8 mouse cellular contexts compared by ENCODE assay signal in the genomic region with DNA sequence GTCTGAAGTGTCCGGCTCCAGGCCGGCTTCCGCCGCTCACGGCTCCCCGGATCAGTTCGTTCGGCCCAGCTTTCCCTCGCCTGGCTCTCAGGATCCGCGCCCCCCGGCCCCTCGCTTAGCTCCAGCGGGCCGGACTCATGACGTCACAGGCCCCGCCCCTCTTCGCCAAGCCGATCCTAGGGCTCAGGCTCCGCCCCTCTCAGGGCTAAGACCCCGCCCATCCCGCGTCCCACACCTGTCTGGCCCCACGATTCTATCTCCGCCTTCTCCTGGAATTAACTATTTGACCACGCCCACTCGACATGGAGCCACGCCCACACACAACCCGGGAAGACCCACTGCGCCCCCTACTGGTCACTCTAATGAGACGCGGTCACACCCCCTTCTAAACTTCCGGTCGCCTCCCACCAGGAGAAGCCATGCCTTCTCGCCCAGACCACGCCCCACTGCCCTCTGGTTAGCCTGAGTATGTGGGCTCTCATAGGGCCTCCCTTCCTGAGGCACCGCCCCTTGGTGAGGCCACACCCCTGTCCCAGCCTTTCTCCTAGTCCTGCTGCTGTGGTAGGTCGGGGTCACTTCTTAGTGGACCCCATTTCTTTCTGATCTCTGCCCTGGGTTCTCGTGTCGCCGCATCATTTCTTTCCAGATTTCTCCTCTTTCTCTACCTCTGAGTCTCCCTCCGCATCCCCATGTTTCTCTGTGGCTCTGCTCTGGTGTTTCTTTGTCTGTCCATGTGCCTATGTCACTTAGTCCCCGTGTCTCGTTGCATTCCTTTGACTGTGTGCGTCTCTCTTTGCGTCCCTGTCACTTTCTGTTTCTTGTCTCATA. TPM values are rescaled to one million over a fixed set of nuclear protein-coding genes. Genes with fewer than 3 reads are reported as not detected.
A peak's percentile ranks its signal among the peaks of the same experiment; 100 is the strongest.
DNase-seq lines count a peak whose midpoint lies in the region; ATAC-seq lines count a peak whose summit lies in the region.

No protein-coding gene starts in this region.

- H3K27me3 ChIP-seq in forebrain, embryonic 14.5 days (replicated peaks; ENCODE audit: control insufficient read depth, insufficient read depth, low read length), result no peaks in the 10 kb centered on the region
- H3K27me3 ChIP-seq in neural tube, embryonic 15.5 days (replicated peaks), result no peaks in the 10 kb centered on the region

- H3K36me3 ChIP-seq in forebrain, embryonic 14.5 days (ENCODE audit: control insufficient read depth, insufficient read depth, low read length), result no peaks in the 10 kb centered on the region
- no peaks in the 10 kb centered on the region for H3K36me3 ChIP-seq in neural tube, embryonic 15.5 days

- no peaks in the 10 kb centered on the region for H3K9me3 ChIP-seq in forebrain, embryonic 14.5 days (replicated peaks; ENCODE audit: control insufficient read depth, low read length)
- no peaks in the 10 kb centered on the region for H3K9me3 ChIP-seq in neural tube, embryonic 15.5 days (replicated peaks)

- peak; percentile 92 for ATAC-seq in forebrain, embryonic 14.5 days
- peak; percentile 94 for ATAC-seq in neural tube, embryonic 15.5 days (ENCODE audit: low FRiP score)

- H3K9ac ChIP-seq in forebrain, embryonic 14.5 days (ENCODE audit: low read length), result peak overlapping the region; percentile 90
- H3K9ac ChIP-seq in neural tube, embryonic 15.5 days (replicated peaks), result peak overlapping the region; percentile 95

- H3K4me3 ChIP-seq in forebrain, embryonic 14.5 days (ENCODE audit: low read depth, low read length), result peak overlapping the region; percentile 77
- H3K4me3 ChIP-seq in neural tube, embryonic 15.5 days (replicated peaks), result peak overlapping the region; percentile 85

- peak; percentile 99 for DNase-seq in ES-CJ7 (ENCODE audit: low read depth, low spot score)
- DNase-seq in cerebellum, adult 11 months, result peak; percentile 65
- DNase-seq in forebrain, embryonic 14.5 days (ENCODE audit: low spot score), result peak; percentile 97
- DNase-seq in heart, postnatal 14 days, result peak; percentile 94 to 97
- peak; percentile 94 for DNase-seq in layer of hippocampus, adult 11-12 months (ENCODE audit: low spot score)
- peak; percentile 98 for DNase-seq in lung, adult 18-20 months
- peak; percentile 97 for DNase-seq in testis, postnatal 14 days (ENCODE audit: low spot score)

- intact Hi-C loops in heart, postnatal 14 days (cut with DNase I), result loop anchor here (1.0 to 5.0 kb wide), 4 partner anchors 33 to 123 kb away; no protein-coding TSS in a partner anchor

- H3K4me2 ChIP-seq in forebrain, embryonic 14.5 days (ENCODE audit: low read length), result peak overlapping the region; percentile 89
- peak overlapping the region; percentile 85 for H3K4me2 ChIP-seq in neural tube, embryonic 15.5 days

- WGBS in forebrain, embryonic 14.5 days, result under 1% methylated on average over 40 of the region's 46 CpGs
- under 1% methylated on average over 46 of the region's 46 CpGs for WGBS in neural tube, embryonic 15.5 days

- H3K27ac ChIP-seq in forebrain, embryonic 14.5 days (ENCODE audit: low read depth, low read length), result peak overlapping the region; percentile 70
- peak overlapping the region; percentile 89 for H3K27ac ChIP-seq in neural tube, embryonic 15.5 days (replicated peaks)

- H3K4me1 ChIP-seq in forebrain, embryonic 14.5 days (ENCODE audit: control insufficient read depth, insufficient read depth, low read length), result peaks cover 20% of the 10 kb centered on the region
- H3K4me1 ChIP-seq in neural tube, embryonic 15.5 days, result peaks cover 46% of the 10 kb centered on the region

RNA-seq across cellular contexts. Expression of a gene that starts 0.7 kb away (rescaled TPM):
- 33.0 and 39.7 TPM in 2 replicates for polyA plus RNA-seq in forebrain, embryonic 14.5 days (2014; fragmentation: Nextera tagmentation; extraction: Ambion mirVana)
- 10 to 100 TPM; 37.2 to 39.7 TPM for total RNA-seq in heart, postnatal 14 days (2021)
- 56.5 and 68.7 TPM in 2 replicates for polyA plus RNA-seq in neural tube, embryonic 15.5 days (2015; fragmentation: Nextera tagmentation; extraction: Ambion mirVana)

RNA-seq across cellular contexts. Expression of a gene that starts 21.2 kb away (rescaled TPM):
- polyA plus RNA-seq in forebrain, embryonic 14.5 days (2014; fragmentation: Nextera tagmentation; extraction: Ambion mirVana), result 5.8 and 7.6 TPM in 2 replicates
- 100 to 1,000 TPM; 225 to 236 TPM for total RNA-seq in heart, postnatal 14 days (2021)
- 26.3 and 37.0 TPM in 2 replicates for polyA plus RNA-seq in neural tube, embryonic 15.5 days (2015; fragmentation: Nextera tagmentation; extraction: Ambion mirVana)

RNA-seq across cellular contexts. Expression of a gene that starts 34.4 kb away (rescaled TPM):
- polyA plus RNA-seq in forebrain, embryonic 14.5 days (2014; fragmentation: Nextera tagmentation; extraction: Ambion mirVana), result 86.3 and 109 TPM in 2 replicates
- total RNA-seq in heart, postnatal 14 days (2021), result 100 to 1,000 TPM; 107 to 120 TPM
- 155 and 171 TPM in 2 replicates for polyA plus RNA-seq in neural tube, embryonic 15.5 days (2015; fragmentation: Nextera tagmentation; extraction: Ambion mirVana)

RNA-seq across cellular contexts. Expression of a gene that starts 47.0 kb away (rescaled TPM):
- not detected in 2 replicates for polyA plus RNA-seq in forebrain, embryonic 14.5 days (2014; fragmentation: Nextera tagmentation; extraction: Ambion mirVana)
- total RNA-seq in heart, postnatal 14 days (2021), result not detected
- polyA plus RNA-seq in neural tube, embryonic 15.5 days (2015; fragmentation: Nextera tagmentation; extraction: Ambion mirVana), result 0.69 and 2.2 TPM in 2 replicates

RNA-seq across cellular contexts. Expression of a gene that starts 50.6 kb away (rescaled TPM):
- polyA plus RNA-seq in forebrain, embryonic 14.5 days (2014; fragmentation: Nextera tagmentation; extraction: Ambion mirVana), result 261 and 304 TPM in 2 replicates
- 100 to 1,000 TPM; 243 to 352 TPM for total RNA-seq in heart, postnatal 14 days (2021)
- 643 and 683 TPM in 2 replicates for polyA plus RNA-seq in neural tube, embryonic 15.5 days (2015; fragmentation: Nextera tagmentation; extraction: Ambion mirVana)

Comparison
In these comparisons a context has a peak if more than half of its experiments do, and no peak if none do; other contexts are left out.
1. Peak in every context shown above with its lines: DNase-seq, ATAC-seq, H3K4me3 ChIP-seq and H3K27ac ChIP-seq.